Mouse (Mus musculus): ENCODE data around the gene Gtf2i. TPM values are rescaled to one million over a fixed set of nuclear protein-coding genes. Genes with fewer than 3 reads are reported as not detected.

The Gtf2i gene
- total and polyA plus RNA-seq, 3 experiments = 28.4 to 60.9 (median 42.2) TPM

DNA sequence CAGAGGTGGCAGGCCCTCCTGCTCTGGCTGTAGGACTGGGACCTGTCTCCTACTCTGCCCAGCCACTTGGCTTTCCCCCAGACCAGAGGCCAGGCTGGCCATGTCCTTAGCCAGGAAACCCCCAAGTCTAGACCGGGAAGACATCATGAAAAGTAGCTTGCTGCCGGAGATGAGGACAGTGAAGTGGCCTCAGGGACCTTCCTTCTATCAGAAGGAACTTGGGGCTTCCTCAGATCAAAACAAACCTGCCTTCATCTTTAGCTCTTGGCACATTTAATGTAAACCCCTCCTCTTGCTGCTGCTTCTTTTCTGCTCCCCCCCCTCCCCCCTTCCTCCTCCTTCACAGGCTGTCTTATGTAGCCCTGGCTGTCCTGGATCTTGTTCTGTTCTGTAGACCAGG is 80.4 kb downstream of the Gtf2i start:
- Histone ChIP-seq H3K4me3 (replicated peaks in 1 of 3; ENCODE audit: low read depth in 2 of 3, low read length in 2 of 3, poor library complexity in 1 of 3) (no peak overlapping the region), H3K4me1 (ENCODE audit: control insufficient read depth in 1 of 2, insufficient read depth in 2 of 2) (peaks cover 46 to 77% of the 10 kb centered on the region in 2 experiments), H3K9ac (ENCODE audit: insufficient read depth, low read depth) (peak overlapping the region; percentile 70; the same call in 1 of the 2 replicates), H3K9me3 (replicated peaks; ENCODE audit: low read length) (no peaks in the 10 kb centered on the region), H3K4me2 (ENCODE audit: insufficient read depth, low read depth, poor library complexity, severe bottlenecking) (no peak overlapping the region), H3K27ac (ENCODE audit: insufficient read depth, low read depth) (peak overlapping the region; percentile 96), H3K36me3 (replicated peaks in 1 of 2; ENCODE audit: control insufficient read depth in 1 of 2, insufficient read depth in 1 of 2, low read length in 1 of 2) (peaks cover 25 to 39% of the 10 kb centered on the region in 2 experiments), H3K27me3 (replicated peaks) (no peaks in the 10 kb centered on the region), H3K79me2 (replicated peaks; ENCODE audit: control insufficient read depth, extremely low read depth, insufficient read depth, poor library complexity, severe bottlenecking) (no peaks in the 10 kb centered on the region)
- no peak for DNase-seq (ENCODE audit: extremely low read depth)
- dilution Hi-C loops (cut with MboI; ENCODE audit: extremely low pct_ligation_motif_present, extremely low pct_unique_long_range_greater_than_20kb, low sequenced_read_pairs) = no loop called here
- TF ChIP-seq MAZ (IDR thresholded peaks at IDR 0.05; ENCODE audit: low read depth, low read length) = peak; percentile 40; the same call in 1 of the 2 replicates
- TF ChIP-seq MAFK (IDR thresholded peaks at IDR 0.05; ENCODE audit: insufficient replicate concordance, low read length) = no peak
- in situ Hi-C loops (cut with MboI; ENCODE audit: low pct_ligation_motif_present, low pct_unique_long_range_greater_than_20kb, low sequenced_read_pairs) = no loop called here

DNA sequence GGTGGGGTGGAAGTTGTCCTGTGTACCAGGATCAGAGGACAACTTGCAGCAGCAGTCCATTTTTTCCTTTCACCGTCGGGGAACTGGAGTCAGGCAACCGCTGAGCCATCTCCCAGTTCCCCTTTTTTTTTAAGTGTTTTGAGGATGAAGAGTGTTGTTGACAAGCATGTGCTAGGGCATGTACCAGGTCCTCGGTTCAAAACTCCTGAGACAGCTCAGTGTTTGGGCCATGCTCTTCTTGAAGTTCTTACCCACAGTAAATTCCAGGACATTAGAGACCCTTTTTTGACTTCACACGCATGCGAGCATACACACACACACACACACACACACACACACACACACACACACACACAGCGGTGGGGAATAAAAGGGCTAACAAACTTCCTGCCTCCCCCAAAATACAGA is 81.3 kb downstream of the Gtf2i start:
- Histone ChIP-seq H3K9me3 (replicated peaks; ENCODE audit: low read length) (no peaks in the 10 kb centered on the region), H3K27ac (ENCODE audit: insufficient read depth, low read depth) (peak overlapping the region; percentile 96), H3K4me1 (ENCODE audit: control insufficient read depth in 1 of 2, insufficient read depth in 2 of 2) (peaks cover 46 to 76% of the 10 kb centered on the region in 2 experiments), H3K27me3 (replicated peaks) (no peaks in the 10 kb centered on the region), H3K4me2 (ENCODE audit: insufficient read depth, low read depth, poor library complexity, severe bottlenecking) (peak overlapping the region; percentile 56), H3K4me3 (replicated peaks in 1 of 3; ENCODE audit: low read depth in 2 of 3, low read length in 2 of 3, poor library complexity in 1 of 3) (no peak overlapping the region), H3K79me2 (replicated peaks; ENCODE audit: control insufficient read depth, extremely low read depth, insufficient read depth, poor library complexity, severe bottlenecking) (peaks cover 4% of the 10 kb centered on the region; the same call in 1 of the 2 replicates), H3K9ac (ENCODE audit: insufficient read depth, low read depth) (peak overlapping the region; percentile 70), H3K36me3 (replicated peaks in 1 of 2; ENCODE audit: control insufficient read depth in 1 of 2, insufficient read depth in 1 of 2, low read length in 1 of 2) (peaks cover 16 to 30% of the 10 kb centered on the region in 2 experiments)
- in situ Hi-C loops (cut with MboI; ENCODE audit: low pct_ligation_motif_present, low pct_unique_long_range_greater_than_20kb, low sequenced_read_pairs) = no loop called here
- peak; percentile 67 for DNase-seq (ENCODE audit: extremely low read depth)
- dilution Hi-C loops (cut with MboI; ENCODE audit: extremely low pct_ligation_motif_present, extremely low pct_unique_long_range_greater_than_20kb, low sequenced_read_pairs) = no loop called here
- TF ChIP-seq BHLHE40 (IDR thresholded peaks at IDR 0.05; ENCODE audit: low read depth, low read length) = peak; percentile 71
- TF ChIP-seq NELFE (IDR thresholded peaks at IDR 0.05; ENCODE audit: low read depth, low read length) = no peak
- TF ChIP-seq CHD1 (IDR thresholded peaks at IDR 0.05; ENCODE audit: low read depth, low read length) = no peak
- TF ChIP-seq EP300 (IDR thresholded peaks at IDR 0.05; ENCODE audit: low read length) = peak; percentile 83
- TF ChIP-seq ZC3H11A (IDR thresholded peaks at IDR 0.05; ENCODE audit: low read depth, low read length) = no peak
- TF ChIP-seq USF1 (IDR thresholded peaks at IDR 0.05; ENCODE audit: low read depth, low read length) = no peak
- TF ChIP-seq MAZ (IDR thresholded peaks at IDR 0.05; ENCODE audit: low read depth, low read length) = no peak
- no peak for TF ChIP-seq CHD2 (IDR thresholded peaks at IDR 0.05; ENCODE audit: low read length)
- TF ChIP-seq TCF12 (IDR thresholded peaks at IDR 0.05; ENCODE audit: low read depth, low read length) = peak; percentile 37; the same call in 1 of the 2 replicates
- TF ChIP-seq SMC3 (IDR thresholded peaks at IDR 0.05; ENCODE audit: low read depth, low read length) = no peak
- no peak for TF ChIP-seq TBP (conservative IDR thresholded peaks at IDR 0.05; ENCODE audit: low read depth, low read length)
- TF ChIP-seq RCOR1 (conservative IDR thresholded peaks at IDR 0.05; ENCODE audit: low read depth, low read length) = no peak; the same call in 1 of the 2 replicates
- peak; percentile 93 for TF ChIP-seq ZNF384 (IDR thresholded peaks at IDR 0.05; ENCODE audit: low read depth, low read length)
- no peak for TF ChIP-seq ZMIZ1 (IDR thresholded peaks at IDR 0.05; ENCODE audit: low read depth, low read length)
- peak; percentile 85 for TF ChIP-seq MYC (IDR thresholded peaks at IDR 0.05; ENCODE audit: low read depth, low read length)
- TF ChIP-seq POLR2AphosphoS2 (IDR thresholded peaks at IDR 0.05; ENCODE audit: low read depth, low read length) = no peak
- TF ChIP-seq ELF1 (IDR thresholded peaks at IDR 0.05; ENCODE audit: low read depth, low read length) = no peak
- TF ChIP-seq MEF2A (IDR thresholded peaks at IDR 0.05; ENCODE audit: borderline replicate concordance, low read depth, low read length) = peak; percentile 56; the same call in 1 of the 2 replicates
- TF ChIP-seq MAX (IDR thresholded peaks at IDR 0.05; ENCODE audit: low read length) = peak; percentile 90
- TF ChIP-seq ETS1 (conservative IDR thresholded peaks at IDR 0.05; ENCODE audit: low read depth, low read length) = peak; percentile 47
- no peak for TF ChIP-seq E2F4 (IDR thresholded peaks at IDR 0.05; ENCODE audit: insufficient replicate concordance, low read depth, low read length)
- no peak for TF ChIP-seq JUND (conservative IDR thresholded peaks at IDR 0.05; ENCODE audit: low read depth, low read length)
- TF ChIP-seq POLR2A (IDR thresholded peaks at IDR 0.05; ENCODE audit: low read depth, low read length) = 0 out of 2 replicates have a peak, but pooled peaks have one; percentile 6
- TF ChIP-seq HCFC1 (IDR thresholded peaks at IDR 0.05; ENCODE audit: low read depth, low read length) = no peak
- TF ChIP-seq RAD21 (IDR thresholded peaks at IDR 0.05; ENCODE audit: low read depth, low read length) = no peak
- TF ChIP-seq IRF4 (IDR thresholded peaks at IDR 0.05; ENCODE audit: low read depth, low read length) = peak; percentile 96
- TF ChIP-seq PAX5 (IDR thresholded peaks at IDR 0.05; ENCODE audit: low read length) = no peak
- TF ChIP-seq JUN (IDR thresholded peaks at IDR 0.05; ENCODE audit: insufficient read depth, low read depth, low read length) = no peak
- no peak for TF ChIP-seq USF2 (conservative IDR thresholded peaks at IDR 0.05; ENCODE audit: low read depth, low read length)
- no peak for TF ChIP-seq UBTF (IDR thresholded peaks at IDR 0.05; ENCODE audit: low read depth, low read length)
- TF ChIP-seq NRF1 (IDR thresholded peaks at IDR 0.05; ENCODE audit: low read depth, low read length) = no peak
- 0 out of 2 replicates have a peak, but pooled peaks have one; percentile 13 for TF ChIP-seq KAT2A (IDR thresholded peaks at IDR 0.05; ENCODE audit: insufficient replicate concordance, low read length)

All from CH12.LX (cell line).